Mouse (Mus musculus): ENCODE results near the gene Tmod4. TPM values are rescaled to one million over a fixed set of nuclear protein-coding genes. Genes with fewer than 3 reads are reported as not detected.

The Tmod4 gene
- 1.5 TPM for polyA plus RNA-seq (2014; fragmentation: Illumina TruSeq; extraction: RNeasy Lipid Tissue Mini Kit (QIAGEN cat#74804); ENCODE audit: insufficient read depth, low read depth, low replicate concordance)

GRCm38 (mm10) chr3:95124246-95124645 lies at the start of gene Tmod4:
Gene Tmod4 (plus strand): TSS chr3:95124476.

GRCm38 (mm10) chr3:95106338-95107117 lies 17.7 kb upstream of the Tmod4 start, which contains the start of gene Pip5k1a:
Gene Pip5k1a (minus strand): TSS chr3:95106930.

GRCm38 (mm10) chr3:95110911-95111726 lies 13.2 kb upstream of the Tmod4 start, which contains the start of gene Vps72:
Gene Vps72 (plus strand): TSS chr3:95111022.

GRCm38 (mm10) chr3:95133680-95134101 lies 9.4 kb downstream of the Tmod4 start, which contains the start of the genes Scnm1 and Lysmd1:
Gene Scnm1 (minus strand): TSS chr3:95134011.
Gene Lysmd1 (plus strand): TSS chr3:95134088.

GRCm38 (mm10) chr3:95141952-95142616 lies 17.8 kb downstream of the Tmod4 start, which contains the start of gene Tnfaip8l2:
Gene Tnfaip8l2 (minus strand): TSS chr3:95142360.

GRCm38 (mm10) chr3:95159987-95160963 lies 36.0 kb downstream of the Tmod4 start, which contains the start of gene Sema6c:
Gene Sema6c (plus strand): TSS chr3:95160457.

Other genes starting within 250 kb of the Tmod4 start
- 261 TPM for gene Psmb4, start 237.5 kb upstream of the Tmod4 start, polyA plus RNA-seq (2014; fragmentation: Illumina TruSeq; extraction: RNeasy Lipid Tissue Mini Kit (QIAGEN cat#74804); ENCODE audit: insufficient read depth, low read depth, low replicate concordance)
- gene Selenbp1, start 191.4 kb upstream of the Tmod4 start, polyA plus RNA-seq (2014; fragmentation: Illumina TruSeq; extraction: RNeasy Lipid Tissue Mini Kit (QIAGEN cat#74804); ENCODE audit: insufficient read depth, low read depth, low replicate concordance), result 818 TPM
- gene Rfx5, start 170.4 kb upstream of the Tmod4 start, polyA plus RNA-seq (2014; fragmentation: Illumina TruSeq; extraction: RNeasy Lipid Tissue Mini Kit (QIAGEN cat#74804); ENCODE audit: insufficient read depth, low read depth, low replicate concordance), result 5.0 TPM
- gene Pi4kb, start 149.7 kb upstream of the Tmod4 start, polyA plus RNA-seq (2014; fragmentation: Illumina TruSeq; extraction: RNeasy Lipid Tissue Mini Kit (QIAGEN cat#74804); ENCODE audit: insufficient read depth, low read depth, low replicate concordance), result 29.8 TPM
- 5.7 TPM for gene Zfp687, start 109.0 kb upstream of the Tmod4 start, polyA plus RNA-seq (2014; fragmentation: Illumina TruSeq; extraction: RNeasy Lipid Tissue Mini Kit (QIAGEN cat#74804); ENCODE audit: insufficient read depth, low read depth, low replicate concordance)
- 120 TPM for gene Psmd4, start 81.9 kb upstream of the Tmod4 start, polyA plus RNA-seq (2014; fragmentation: Illumina TruSeq; extraction: RNeasy Lipid Tissue Mini Kit (QIAGEN cat#74804); ENCODE audit: insufficient read depth, low read depth, low replicate concordance)
- 16.0 TPM for gene Pip5k1a, start 17.5 kb upstream of the Tmod4 start, polyA plus RNA-seq (2014; fragmentation: Illumina TruSeq; extraction: RNeasy Lipid Tissue Mini Kit (QIAGEN cat#74804); ENCODE audit: insufficient read depth, low read depth, low replicate concordance)
- 33.7 TPM for gene Vps72, start 13.5 kb upstream of the Tmod4 start, polyA plus RNA-seq (2014; fragmentation: Illumina TruSeq; extraction: RNeasy Lipid Tissue Mini Kit (QIAGEN cat#74804); ENCODE audit: insufficient read depth, low read depth, low replicate concordance)
- 42.6 TPM for gene Scnm1, start 9.5 kb downstream of the Tmod4 start, polyA plus RNA-seq (2014; fragmentation: Illumina TruSeq; extraction: RNeasy Lipid Tissue Mini Kit (QIAGEN cat#74804); ENCODE audit: insufficient read depth, low read depth, low replicate concordance)
- 8.4 TPM for gene Lysmd1, start 9.6 kb downstream of the Tmod4 start, polyA plus RNA-seq (2014; fragmentation: Illumina TruSeq; extraction: RNeasy Lipid Tissue Mini Kit (QIAGEN cat#74804); ENCODE audit: insufficient read depth, low read depth, low replicate concordance)
- gene Tnfaip8l2, start 17.9 kb downstream of the Tmod4 start, polyA plus RNA-seq (2014; fragmentation: Illumina TruSeq; extraction: RNeasy Lipid Tissue Mini Kit (QIAGEN cat#74804); ENCODE audit: insufficient read depth, low read depth, low replicate concordance), result 22.1 TPM
- 2.1 TPM for gene Sema6c, start 36.0 kb downstream of the Tmod4 start, polyA plus RNA-seq (2014; fragmentation: Illumina TruSeq; extraction: RNeasy Lipid Tissue Mini Kit (QIAGEN cat#74804); ENCODE audit: insufficient read depth, low read depth, low replicate concordance)
- gene Gabpb2, start 93.4 kb downstream of the Tmod4 start, polyA plus RNA-seq (2014; fragmentation: Illumina TruSeq; extraction: RNeasy Lipid Tissue Mini Kit (QIAGEN cat#74804); ENCODE audit: insufficient read depth, low read depth, low replicate concordance), result 6.1 TPM
- gene Cdc42se1, start 104.3 kb downstream of the Tmod4 start, polyA plus RNA-seq (2014; fragmentation: Illumina TruSeq; extraction: RNeasy Lipid Tissue Mini Kit (QIAGEN cat#74804); ENCODE audit: insufficient read depth, low read depth, low replicate concordance), result 80.1 TPM
- gene Mllt11, start 107.7 kb downstream of the Tmod4 start, polyA plus RNA-seq (2014; fragmentation: Illumina TruSeq; extraction: RNeasy Lipid Tissue Mini Kit (QIAGEN cat#74804); ENCODE audit: insufficient read depth, low read depth, low replicate concordance), result 5.0 TPM
- gene Gm128, start 117.1 kb downstream of the Tmod4 start, polyA plus RNA-seq (2014; fragmentation: Illumina TruSeq; extraction: RNeasy Lipid Tissue Mini Kit (QIAGEN cat#74804); ENCODE audit: insufficient read depth, low read depth, low replicate concordance), result 0.84 TPM
- 6.7 TPM for gene Bnipl, start 126.7 kb downstream of the Tmod4 start, polyA plus RNA-seq (2014; fragmentation: Illumina TruSeq; extraction: RNeasy Lipid Tissue Mini Kit (QIAGEN cat#74804); ENCODE audit: insufficient read depth, low read depth, low replicate concordance)
- 41.4 TPM for gene Mindy1, start 156.9 kb downstream of the Tmod4 start, polyA plus RNA-seq (2014; fragmentation: Illumina TruSeq; extraction: RNeasy Lipid Tissue Mini Kit (QIAGEN cat#74804); ENCODE audit: insufficient read depth, low read depth, low replicate concordance)
- 11.4 TPM for gene Prune1, start 157.6 kb downstream of the Tmod4 start, polyA plus RNA-seq (2014; fragmentation: Illumina TruSeq; extraction: RNeasy Lipid Tissue Mini Kit (QIAGEN cat#74804); ENCODE audit: insufficient read depth, low read depth, low replicate concordance)
- 4.2 TPM for gene Anxa9, start 182.7 kb downstream of the Tmod4 start, polyA plus RNA-seq (2014; fragmentation: Illumina TruSeq; extraction: RNeasy Lipid Tissue Mini Kit (QIAGEN cat#74804); ENCODE audit: insufficient read depth, low read depth, low replicate concordance)
- 149 TPM for gene Cers2, start 190.3 kb downstream of the Tmod4 start, polyA plus RNA-seq (2014; fragmentation: Illumina TruSeq; extraction: RNeasy Lipid Tissue Mini Kit (QIAGEN cat#74804); ENCODE audit: insufficient read depth, low read depth, low replicate concordance)
- gene Setdb1, start 232.7 kb downstream of the Tmod4 start, polyA plus RNA-seq (2014; fragmentation: Illumina TruSeq; extraction: RNeasy Lipid Tissue Mini Kit (QIAGEN cat#74804); ENCODE audit: insufficient read depth, low read depth, low replicate concordance), result 9.2 TPM